Mouse (Mus musculus): Measurements from ENCODE around the gene Ung. TPM values are rescaled to one million over a fixed set of nuclear protein-coding genes. Genes with fewer than 3 reads are reported as not detected.
A peak's percentile ranks its signal among the peaks of the same experiment; 100 is the strongest.

Ung gene
- total RNA-seq (2021), result 1 to 10 TPM; 3.3 to 5.3 TPM

DNA sequence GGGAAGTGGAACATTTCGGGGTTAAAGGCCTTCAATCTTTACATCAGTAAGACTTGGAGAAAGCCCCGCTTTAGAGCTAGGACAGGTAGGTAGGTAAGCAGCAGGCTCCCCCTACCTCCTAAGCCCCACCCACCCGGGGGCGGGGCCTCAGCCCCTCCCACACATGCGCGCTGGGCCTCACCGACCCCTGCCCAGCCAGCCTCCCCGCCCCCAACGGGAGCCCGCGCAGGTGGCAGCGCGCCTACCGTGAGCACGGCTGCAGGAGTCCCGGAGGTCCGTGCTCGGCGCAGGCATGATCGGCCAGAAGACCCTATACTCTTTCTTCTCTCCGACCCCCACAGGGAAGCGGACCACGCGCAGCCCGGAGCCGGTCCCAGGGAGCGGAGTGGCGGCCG lies at the start of gene Ung:
Gene Ung, plus strand, starts transcription at position 176 of the 395 bp plus-strand sequence.
- DNase-seq (ENCODE audit: low spot score in 2 of 2), result no peak
- intact Hi-C loops (cut with DNase I), result loop anchor here (10.0 kb wide), 1 partner anchor 175 kb away; no protein-coding TSS in a partner anchor

DNA sequence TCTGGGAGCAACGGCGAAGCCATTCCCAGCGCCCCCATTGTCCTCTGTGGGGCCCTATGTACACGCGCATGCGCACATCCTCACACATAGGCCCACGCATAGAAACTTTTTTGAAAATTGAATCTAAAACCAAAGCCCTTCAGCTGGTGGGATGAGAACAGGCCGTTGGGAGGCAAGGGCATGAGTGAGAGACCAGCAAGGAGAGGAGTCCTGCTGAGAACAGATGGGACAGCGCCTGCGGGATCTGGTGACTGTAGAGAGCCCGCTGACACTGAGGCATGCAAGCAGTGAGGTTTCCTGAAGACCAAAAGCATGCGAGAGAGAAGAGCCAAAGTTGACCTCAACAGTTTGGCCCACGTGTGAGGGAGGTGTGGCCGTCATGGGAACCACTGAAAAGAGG lies 44.7 kb upstream of the Ung start:
- intact Hi-C loops (cut with DNase I), result no loop called here
- no peak for DNase-seq (ENCODE audit: low spot score in 2 of 2)

DNA sequence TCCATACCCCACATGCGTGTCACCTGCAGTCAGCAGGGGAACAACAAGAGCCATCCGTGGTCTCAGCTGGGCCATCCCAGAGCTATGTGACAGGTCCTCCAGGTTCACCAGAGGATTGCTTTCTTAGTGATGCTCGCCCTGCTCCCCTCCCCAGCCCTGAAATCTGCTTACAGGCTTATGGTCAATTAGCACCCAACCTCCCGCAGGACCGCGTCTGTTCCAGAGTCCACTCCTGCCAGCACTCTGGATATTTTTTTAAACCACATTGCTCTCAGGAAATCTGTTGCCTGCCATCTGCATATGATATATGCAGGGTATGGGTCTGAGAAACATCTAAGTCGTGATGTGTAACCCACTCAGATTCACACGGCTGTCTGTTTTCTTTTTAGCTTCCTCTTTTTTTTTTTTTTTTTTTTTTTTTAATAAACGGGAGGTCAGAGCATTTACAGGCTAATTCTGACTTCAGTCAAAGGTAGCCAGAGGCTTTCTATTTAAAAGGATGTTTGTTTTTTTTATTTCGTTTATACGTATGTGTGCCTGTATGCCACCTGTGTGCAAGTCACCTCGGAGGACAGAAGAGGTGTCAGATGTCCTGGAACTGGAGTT lies 42.2 kb upstream of the Ung start:
- DNase-seq (ENCODE audit: low spot score in 2 of 2), result peak; percentile 37 to 56
- intact Hi-C loops (cut with DNase I), result no loop called here

DNA sequence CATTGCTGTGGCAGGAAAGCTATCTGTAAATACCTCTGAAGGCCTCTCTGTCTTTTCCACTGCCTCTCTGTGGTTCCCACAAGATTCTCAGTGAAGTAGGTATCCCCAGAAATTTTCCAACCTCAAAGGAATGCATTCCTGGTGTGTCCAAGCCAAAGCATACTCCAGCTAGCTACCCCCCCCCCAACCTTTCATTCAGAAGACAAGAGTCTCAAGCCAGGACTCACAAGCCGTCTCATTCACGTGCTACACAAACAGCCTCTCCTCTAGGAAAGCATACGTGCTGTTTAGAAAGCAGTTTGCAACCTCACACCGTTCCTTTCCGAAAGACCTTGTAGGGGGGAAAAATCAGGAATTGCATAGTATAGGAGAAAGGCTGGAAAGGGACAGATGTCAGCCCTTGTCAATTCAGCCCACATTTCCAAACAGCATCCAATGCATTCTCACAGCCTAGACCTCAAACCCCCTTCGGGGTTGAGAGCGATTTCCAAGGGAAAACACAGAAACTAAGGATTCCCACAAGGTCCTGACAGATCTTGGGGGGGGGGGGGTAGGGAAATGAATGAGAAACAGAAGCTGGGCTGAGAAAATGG lies 39.7 kb upstream of the Ung start:
- no peak for DNase-seq (ENCODE audit: low spot score in 2 of 2)
- intact Hi-C loops (cut with DNase I), result loop anchor here (5.0 kb wide), 1 partner anchor 38 kb away; no protein-coding TSS in a partner anchor

DNA sequence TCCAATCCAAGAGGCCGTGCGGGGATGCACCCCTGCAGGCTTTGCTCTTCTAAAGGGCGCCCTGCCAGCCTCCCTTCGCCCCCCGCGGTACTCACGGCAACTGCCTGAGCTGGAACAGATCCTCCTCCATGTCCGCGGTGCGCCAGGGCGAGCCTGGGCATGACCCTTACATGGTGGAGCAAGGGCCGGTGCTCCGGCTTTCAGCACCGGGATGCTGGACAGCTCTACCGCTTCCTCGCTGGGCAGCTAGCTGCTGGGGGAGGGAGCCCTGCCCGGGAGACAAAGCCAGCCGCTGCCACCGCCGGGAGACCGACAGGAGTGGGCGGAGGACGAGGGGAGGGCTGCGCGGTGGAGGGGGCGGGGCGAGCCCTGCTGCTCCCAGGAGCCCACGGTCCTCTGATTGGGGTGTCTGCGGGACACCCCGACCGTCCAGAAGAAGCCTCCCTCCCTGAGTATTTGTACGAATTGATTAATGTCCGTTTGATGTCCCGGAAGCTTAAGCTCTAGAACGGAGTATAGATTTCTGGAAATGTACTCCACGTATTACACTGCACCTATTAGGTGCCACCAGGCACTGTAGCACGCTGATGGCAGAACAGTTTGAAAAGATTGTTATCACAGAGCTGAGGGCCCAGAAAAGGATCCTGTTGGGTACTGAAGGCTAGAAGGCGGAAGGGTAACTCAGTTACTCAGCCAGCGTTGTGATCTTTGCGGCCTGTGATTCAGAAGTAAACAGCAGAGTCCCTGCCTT lies 39.0 kb upstream of the Ung start, which contains the start of gene Svop:
Gene Svop, minus strand, starts transcription at position 514 of the 751 bp plus-strand sequence.
- DNase-seq (ENCODE audit: low spot score in 2 of 2), result peak; percentile 82 to 84
- intact Hi-C loops (cut with DNase I), result loop anchor here (5.0 kb wide), 1 partner anchor 39 kb away; no protein-coding TSS in a partner anchor

DNA sequence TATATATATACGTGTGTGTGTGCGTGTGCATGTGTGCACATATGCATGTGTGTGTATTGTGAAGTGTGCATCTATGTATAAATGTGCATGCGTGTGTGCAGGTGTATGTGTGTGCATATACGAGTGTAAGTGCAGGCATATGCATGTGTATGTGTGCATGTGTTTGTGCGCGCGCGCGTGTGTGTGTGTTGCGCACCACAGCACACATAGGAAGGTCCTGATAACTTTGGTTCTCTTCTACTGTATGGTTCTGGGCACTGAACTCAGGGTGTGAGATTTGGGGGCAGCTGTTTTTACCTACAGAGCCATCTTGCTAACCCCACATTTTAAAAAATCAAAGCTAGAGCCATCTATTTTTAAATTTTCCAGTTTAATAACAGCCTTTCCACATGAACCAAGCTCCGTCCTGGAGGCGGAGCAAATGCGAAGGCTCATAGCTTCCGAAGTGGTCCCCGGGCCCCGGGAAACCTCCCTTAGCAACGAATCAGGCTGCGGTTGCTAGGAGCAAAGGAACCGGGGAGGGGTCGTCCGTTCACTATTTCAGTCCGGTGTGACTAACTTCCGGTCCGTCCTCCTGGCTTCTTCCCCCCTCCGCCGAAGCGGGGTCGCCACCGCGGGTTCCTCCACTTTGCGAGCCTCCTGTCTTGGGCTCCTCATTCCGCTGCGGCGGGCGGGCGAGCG lies 30.3 kb upstream of the Ung start:
- DNase-seq (ENCODE audit: low spot score in 2 of 2), result peak; percentile 94 to 95
- intact Hi-C loops (cut with DNase I), result loop anchor here (2.0 kb wide), 1 partner anchor 27 kb away; no protein-coding TSS in a partner anchor

DNA sequence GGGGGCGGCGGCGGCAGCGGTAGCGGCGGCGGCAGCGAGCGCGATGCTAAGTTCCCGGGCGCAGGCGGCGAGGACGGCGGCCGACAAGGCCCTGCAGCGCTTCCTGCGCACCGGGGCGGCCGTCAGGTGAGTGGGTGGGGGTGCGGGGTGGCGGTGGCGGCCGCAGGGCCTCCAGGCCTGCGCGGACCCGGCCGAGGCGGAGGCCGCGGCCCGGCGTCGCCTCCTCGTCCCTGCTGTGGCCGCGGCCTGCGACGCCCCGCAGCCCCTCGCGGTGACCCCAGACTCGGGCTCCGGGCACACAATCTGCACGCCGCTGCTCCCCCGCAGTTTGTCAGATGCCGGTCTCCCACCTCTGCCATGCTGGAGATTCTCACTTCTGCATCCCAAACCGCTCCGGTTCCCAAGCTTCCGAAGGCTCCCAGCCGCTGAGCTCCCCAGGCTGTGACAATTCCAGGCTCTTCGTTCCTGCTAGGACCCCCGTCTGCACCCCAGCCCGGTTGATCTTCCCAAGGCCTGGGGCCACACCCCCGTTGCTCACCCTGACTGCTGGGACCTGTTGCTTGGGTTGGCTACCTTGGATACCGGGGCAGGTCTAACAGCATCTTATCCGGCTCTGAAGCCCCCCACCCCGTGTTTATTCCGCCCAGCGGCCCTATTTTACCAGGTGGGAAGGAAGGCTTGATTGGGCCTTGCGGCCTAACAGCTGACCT lies 29.6 kb upstream of the Ung start:
- peak in 1 of 2 experiments; percentile 47 for DNase-seq (ENCODE audit: low spot score in 2 of 2)
- intact Hi-C loops (cut with DNase I), result loop anchor here (2.0 kb wide), 1 partner anchor 26 kb away; no protein-coding TSS in a partner anchor

DNA sequence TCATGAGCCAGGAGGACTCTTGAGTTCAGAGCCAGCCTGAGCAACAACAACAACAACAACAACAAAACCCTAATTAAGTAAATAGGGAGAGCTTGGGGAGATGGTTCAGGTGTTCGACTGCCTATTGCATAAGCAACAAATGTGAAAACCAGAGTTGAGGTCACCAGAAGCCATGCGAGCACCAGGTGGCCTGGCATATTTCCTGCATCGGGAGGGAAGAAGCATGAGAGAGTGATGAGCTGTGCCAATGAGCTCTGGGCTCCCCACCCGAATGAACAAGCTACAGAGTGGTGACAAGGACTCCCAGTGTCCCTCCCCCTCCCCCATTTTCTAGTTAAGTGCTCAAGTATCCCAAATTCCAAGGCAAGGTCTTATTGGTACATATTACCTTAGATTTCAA lies 28.3 kb upstream of the Ung start:
- intact Hi-C loops (cut with DNase I), result loop anchor here (2.0 kb wide), 1 partner anchor 25 kb away; no protein-coding TSS in a partner anchor
- DNase-seq (ENCODE audit: low spot score in 2 of 2), result no peak

DNA sequence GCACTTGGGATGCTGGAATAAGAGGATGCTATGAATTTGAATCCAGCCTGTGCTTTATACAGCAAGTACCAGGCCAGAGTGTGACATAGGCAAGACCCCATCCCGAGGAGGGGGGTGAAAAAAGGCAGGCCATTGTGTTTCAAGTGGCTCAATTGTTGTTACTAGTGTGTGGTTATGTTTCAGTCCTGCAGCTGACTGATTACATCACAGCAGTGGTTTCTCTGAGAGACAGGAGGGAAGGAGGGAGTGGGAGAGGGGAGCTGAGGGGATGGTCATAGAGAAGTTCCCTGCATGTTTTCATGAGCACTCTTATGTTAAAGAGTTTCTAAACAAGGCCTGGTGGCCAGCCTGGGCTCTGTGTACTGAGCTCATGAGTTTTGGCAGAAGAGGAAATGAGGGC lies 27.4 kb upstream of the Ung start:
- intact Hi-C loops (cut with DNase I), result no loop called here
- no peak for DNase-seq (ENCODE audit: low spot score in 2 of 2)

DNA sequence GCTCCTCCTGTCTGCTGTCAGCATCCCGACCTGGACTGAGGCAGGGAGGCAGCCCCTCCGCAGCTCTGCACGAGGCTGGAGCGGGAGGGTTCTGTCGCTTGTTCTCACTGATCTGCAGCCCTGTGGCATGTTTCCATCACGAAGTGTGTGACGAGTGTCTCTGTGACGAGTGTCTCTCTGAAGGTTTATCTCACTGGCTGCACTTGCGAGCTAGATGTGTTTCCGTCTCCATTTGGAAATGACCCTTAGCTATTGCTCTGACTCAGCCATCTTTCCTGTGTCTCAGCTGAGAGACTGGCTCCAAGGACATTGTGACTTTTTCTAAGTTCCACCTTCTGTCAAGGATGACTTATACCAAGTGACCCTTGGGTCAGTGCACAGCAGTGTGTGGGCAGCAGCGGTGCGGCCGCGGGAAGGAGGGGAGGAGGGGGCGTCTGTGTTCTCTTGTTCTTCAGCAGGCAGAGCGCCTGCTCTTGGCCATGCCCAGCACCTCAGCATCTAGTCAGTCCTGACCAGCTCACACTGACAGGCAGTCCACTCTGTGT lies 23.7 kb upstream of the Ung start:
- DNase-seq (ENCODE audit: low spot score in 2 of 2), result no peak
- intact Hi-C loops (cut with DNase I), result no loop called here

DNA sequence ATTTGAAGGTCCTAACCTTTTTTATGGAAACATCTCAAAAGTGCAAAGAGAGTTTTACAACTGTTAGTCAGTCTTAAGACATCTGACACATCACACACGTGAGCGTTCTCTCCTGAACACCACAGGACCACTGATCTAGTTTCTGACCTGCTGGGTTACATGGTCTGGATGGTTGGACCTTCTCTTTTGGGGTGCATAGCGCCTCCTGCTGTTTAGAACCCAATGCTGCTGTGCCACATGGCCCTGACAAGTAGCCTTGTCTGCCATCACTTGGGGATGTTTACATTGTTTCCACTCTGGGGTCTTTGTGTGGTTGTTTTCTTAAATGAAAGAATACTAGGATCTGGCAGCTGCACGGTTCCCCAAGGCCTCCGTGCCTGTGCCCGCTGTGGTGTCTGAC lies 16.9 kb upstream of the Ung start:
- intact Hi-C loops (cut with DNase I), result no loop called here
- DNase-seq (ENCODE audit: low spot score in 2 of 2), result no peak

DNA sequence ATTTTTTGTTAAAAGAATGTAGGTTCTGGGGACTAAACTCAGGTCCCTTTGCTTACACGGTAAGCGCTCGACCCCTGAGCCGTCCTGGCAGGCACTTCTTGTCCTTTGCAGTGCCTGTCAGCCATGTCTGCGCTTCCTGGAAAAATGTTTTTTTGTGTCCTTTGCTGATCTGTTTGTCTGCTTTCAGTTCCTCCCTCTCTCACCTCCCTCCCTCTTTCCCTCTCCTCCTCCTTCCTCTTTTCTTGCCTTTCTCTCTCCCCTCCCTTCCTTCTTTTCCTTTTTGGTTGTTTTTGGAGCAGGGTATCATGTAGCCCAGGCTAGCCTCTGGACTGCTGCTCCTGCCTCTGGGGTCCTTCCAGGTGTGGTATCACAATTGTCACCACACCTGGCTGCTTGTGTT lies 15.2 kb upstream of the Ung start:
- no peak for DNase-seq (ENCODE audit: low spot score in 2 of 2)
- intact Hi-C loops (cut with DNase I), result no loop called here

DNA sequence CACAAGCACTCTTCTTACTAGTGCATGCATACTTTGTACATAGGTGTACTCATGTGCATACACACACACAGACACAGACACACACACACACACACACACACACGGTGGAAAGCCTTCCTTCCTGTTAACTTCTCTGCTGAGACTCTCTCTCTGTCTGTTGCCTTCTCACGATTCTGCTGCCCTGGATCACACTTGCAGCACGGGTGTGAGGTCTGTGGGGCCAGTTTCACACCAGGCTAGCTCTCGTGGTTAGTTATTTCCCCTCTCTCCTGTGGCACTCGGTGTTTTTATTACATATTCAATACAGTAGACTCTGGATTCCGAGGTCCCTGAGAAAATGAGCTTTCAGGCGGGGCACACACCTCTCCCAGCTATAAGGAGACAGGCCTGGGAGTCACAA lies 13.6 kb upstream of the Ung start:
- intact Hi-C loops (cut with DNase I), result no loop called here
- no peak for DNase-seq (ENCODE audit: low spot score in 2 of 2)

DNA sequence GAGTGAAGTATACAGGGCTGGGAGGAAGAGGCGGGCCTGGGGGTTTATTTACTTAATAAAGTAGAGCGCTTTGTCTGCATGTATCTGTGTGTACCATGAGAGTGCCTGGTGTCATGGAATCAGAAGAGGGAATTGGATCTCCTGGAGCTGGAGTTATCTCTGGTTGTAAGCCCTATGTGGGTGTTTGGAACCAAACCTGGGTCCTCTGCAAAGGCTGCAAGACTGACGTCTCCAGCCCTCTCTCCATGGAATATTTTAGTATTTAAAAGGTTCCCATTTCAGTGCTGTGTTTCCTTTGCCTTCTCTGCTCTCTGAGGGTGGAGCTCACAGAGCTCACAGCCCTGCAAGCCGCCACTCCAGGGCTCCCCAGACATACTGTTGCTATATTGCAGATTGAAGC lies 10.4 kb upstream of the Ung start:
- intact Hi-C loops (cut with DNase I), result no loop called here
- no peak for DNase-seq (ENCODE audit: low spot score in 2 of 2)

DNA sequence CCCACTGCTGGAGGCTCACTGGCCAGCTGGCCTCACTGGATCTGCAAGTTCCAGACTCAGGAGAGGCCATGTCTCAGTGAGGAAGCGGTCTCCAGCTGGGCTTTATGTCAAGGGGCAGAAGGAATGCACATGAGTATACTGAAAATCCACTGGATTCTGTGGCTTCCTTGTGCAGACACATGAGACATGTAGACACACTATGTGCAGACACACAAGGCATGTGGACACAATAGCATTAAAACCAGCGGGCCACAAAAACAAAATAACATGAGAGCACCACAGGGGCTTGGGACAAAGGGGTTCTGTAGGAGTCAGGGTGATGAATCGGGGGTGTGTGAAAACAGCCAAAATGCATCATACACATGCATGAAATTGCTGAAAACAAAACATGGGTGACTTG lies 4.2 kb upstream of the Ung start:
- no peak for DNase-seq (ENCODE audit: low spot score in 2 of 2)
- intact Hi-C loops (cut with DNase I), result loop anchor here (2.0 kb wide), 1 partner anchor 25 kb away; no protein-coding TSS in a partner anchor

DNA sequence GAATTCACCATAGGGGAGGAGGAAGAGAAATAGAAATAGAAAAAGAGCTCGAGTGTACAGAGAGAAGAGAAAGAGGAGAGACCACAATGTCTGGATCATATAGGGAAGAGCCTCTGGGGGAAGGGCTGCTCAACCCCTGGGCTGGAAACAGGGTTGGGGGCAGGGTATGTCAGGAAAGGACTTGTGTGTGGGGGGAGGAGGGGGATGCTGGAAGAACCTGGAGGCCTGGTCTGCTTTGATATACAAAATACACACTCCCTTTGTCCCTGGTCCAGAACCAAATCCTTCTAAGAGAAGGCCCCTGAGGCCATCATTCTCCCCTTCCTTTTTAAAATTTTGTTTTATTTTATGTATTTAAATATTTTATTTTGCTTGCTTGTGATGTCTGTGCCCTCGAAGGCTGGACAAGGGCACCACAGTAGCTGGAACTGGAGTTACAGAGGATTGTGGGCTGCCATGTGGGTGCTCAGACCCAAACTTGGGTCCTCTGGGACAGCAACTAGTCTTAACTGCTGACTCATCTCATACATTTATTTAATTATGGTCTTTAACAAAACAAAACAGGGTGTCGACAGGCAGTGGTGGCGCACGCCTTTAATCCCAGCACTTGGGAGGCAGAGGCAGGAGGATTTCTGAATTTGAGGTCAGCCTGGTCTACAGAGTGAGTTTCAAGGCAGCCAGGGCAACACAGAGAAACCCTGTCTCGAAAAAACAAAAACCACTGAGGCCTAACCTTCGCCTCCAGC lies 3.5 kb upstream of the Ung start:
- intact Hi-C loops (cut with DNase I), result loop anchor here (2.0 kb wide), 1 partner anchor 26 kb away; no protein-coding TSS in a partner anchor
- no peak for DNase-seq (ENCODE audit: low spot score in 2 of 2)

DNA sequence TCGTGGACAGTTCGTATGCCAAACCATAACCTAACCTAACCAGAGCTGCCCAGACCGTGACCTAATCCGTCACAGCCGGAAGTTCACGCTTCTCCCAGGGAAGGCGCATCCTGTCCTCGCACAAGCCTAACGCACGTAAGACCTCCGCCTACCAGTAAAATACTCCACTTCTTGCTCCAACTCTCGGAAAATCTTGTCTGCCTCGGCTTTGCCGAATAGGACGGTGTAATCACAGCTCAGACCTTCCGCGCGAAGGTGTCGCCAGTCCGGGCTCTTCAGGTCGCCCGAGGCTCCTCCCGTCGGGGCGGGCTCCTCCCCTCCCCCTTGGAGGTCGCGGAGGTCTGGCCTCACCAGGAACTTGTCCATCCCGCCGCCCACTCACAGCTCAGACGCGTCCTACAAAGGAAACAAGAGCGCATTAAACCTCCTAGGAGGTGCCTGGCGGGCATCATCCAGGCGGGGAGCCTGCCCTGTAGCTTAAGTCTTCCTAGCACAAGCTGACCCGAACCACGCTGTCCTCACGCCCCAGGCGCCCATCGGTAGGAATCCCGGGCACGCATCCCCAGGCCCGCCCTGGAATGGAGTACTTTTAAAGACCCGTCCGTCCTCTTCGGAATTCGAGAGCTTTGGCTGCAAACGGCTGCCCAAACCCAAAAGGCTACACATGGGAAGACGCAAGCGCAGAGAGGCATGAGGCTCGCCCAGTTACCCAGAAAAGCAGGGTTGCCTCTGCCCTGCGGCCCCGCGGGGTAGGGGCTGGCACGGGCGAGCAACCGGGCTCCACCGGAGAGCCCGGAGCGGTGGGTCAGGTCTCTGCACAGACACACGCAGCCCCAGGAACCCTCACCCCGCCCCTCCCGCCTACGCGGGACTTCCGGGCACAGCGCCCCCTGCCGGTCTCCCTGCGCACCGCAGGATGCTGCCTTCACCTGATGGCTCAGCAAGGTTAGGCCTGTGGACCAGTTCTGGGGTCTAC lies 2.5 kb upstream of the Ung start, which contains the start of gene Alkbh2:
Gene Alkbh2, minus strand, starts transcription at position 845 of the 976 bp plus-strand sequence.
- intact Hi-C loops (cut with DNase I), result loop anchor here (2.0 kb wide), 1 partner anchor 27 kb away; no protein-coding TSS in a partner anchor

More for the DNA sequence above, 2.5 kb upstream of the Ung start, which contains the start of gene Alkbh2:
- DNase-seq (ENCODE audit: low spot score in 2 of 2), result peak; percentile 71 to 77

Measured in left cerebral cortex, postnatal 36 days (tissue).